Mouse (Mus musculus) CD4-positive, CD25-positive, alpha-beta regulatory T cell, adult 2 months (primary cell): ENCODE data around the gene Maz.
A peak's percentile ranks its signal among the peaks of the same experiment; 100 is the strongest.

ENCODE experiments used
- DNase-seq: peaks from one replicate; pipeline ENCODE4 v3.0.0-alpha.2; 2012; ENCODE audit warnings: low read depth, low spot score

Gene Maz

GRCm38 (mm10) chr7:127008239-127009019 is 18.4 kb downstream of the Maz start:
- no peak for DNase-seq

- DNase-seq, result no peak
Observed at GRCm38 (mm10) chr7:127007313-127008024, 19.4 kb downstream of the Maz start.

DNA sequence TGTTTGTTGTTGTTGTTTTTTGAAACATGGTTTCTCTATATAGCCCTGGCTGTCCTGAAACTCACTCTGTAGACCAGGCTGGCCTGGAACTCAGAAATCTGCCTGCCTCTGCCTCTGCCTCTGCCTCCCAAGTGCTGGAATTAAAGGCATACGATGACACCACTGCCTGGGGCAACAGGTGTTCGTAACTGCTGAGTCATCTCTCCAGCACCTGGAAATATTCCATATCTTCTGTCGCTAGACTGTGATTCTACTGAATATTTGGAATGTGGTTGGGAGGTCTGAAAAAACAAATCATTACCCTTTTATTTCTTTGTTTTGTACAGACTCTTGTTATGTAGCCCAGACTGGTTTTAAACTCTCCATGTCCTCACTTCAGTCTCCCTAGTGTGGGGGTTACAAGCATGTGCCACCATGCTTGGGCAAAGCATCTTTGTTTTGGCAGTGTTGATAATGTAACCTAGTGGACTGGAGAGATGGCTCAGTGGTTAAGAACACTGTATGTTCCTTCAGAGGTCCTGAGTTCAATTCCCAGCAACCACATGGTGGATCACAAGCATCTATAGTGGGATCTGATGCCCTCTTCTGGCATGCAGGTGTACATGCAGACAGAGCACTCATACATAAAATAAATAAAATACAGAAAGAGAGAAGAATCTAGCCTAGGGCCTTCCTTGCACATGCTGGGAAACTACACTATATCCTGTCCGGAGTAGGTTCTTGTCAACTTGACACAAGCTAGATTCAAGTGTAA is 22.5 kb downstream of the Maz start:
- peak; percentile 21 for DNase-seq

DNA sequence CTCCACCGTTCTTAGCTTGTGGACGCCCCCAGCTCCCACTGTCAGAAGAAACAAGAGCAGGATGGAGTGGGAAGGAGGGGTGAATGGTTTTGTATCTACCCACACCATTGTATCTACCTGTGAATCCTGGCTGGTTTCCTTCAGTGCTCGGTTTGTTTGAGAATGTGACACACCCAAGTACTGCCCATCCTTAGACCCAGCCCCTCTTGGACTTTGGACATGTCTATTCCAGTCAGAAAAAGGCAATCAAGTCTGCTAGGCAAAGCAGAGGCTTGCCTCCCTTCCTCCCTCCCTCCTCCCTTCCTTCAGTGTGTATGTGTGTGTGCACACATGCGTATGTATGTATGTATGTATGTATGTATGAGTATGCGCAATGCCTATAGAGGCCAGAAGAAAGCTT is 23.2 kb downstream of the Maz start:
- DNase-seq, result no peak

DNA sequence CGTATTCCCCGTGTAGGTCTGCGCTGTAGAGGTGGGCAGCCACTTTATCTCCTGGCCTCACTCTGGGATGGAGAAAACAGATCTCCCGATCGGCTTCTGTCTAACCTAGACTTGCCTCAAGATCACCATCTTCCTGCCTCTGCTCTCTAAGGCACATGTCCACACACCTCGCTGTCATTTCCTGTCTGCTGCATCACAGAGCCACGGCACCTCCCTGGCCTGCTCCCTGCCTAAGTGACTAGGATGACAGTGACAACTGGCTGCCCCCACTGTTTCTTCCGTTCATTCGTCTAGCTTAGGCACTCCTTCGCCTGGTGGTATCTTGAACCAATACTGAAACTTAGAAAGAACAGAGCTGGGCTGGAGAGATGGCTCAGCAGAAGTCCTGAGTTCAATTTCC is 27.3 kb downstream of the Maz start:
- peak; percentile 66 for DNase-seq

DNA sequence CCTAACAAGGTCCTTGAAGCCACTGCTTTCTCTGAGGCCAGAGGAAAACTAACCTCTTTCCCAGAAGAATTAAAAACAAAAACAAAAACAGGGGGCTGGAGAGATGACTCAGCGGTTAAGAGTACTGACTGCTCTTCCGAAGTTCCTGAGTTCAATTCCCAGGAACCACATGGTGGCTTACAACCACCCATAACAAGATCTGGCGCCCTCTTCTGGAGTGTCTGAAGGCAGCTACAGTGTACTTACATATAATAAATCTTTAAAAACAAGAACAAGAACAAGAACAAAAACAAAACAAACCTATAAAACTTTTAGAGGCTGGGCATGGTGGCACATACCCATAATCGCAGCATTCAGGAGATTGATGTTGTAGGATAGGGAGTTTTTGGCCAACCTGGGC is 30.4 kb downstream of the Maz start:
- peak; percentile 29 for DNase-seq

- no peak for DNase-seq
Observed at GRCm38 (mm10) chr7:126988816-126989215, 38.0 kb downstream of the Maz start.

- DNase-seq, result peak; percentile 62
Observed at GRCm38 (mm10) chr7:126986319-126986718, 40.5 kb downstream of the Maz start.

DNA sequence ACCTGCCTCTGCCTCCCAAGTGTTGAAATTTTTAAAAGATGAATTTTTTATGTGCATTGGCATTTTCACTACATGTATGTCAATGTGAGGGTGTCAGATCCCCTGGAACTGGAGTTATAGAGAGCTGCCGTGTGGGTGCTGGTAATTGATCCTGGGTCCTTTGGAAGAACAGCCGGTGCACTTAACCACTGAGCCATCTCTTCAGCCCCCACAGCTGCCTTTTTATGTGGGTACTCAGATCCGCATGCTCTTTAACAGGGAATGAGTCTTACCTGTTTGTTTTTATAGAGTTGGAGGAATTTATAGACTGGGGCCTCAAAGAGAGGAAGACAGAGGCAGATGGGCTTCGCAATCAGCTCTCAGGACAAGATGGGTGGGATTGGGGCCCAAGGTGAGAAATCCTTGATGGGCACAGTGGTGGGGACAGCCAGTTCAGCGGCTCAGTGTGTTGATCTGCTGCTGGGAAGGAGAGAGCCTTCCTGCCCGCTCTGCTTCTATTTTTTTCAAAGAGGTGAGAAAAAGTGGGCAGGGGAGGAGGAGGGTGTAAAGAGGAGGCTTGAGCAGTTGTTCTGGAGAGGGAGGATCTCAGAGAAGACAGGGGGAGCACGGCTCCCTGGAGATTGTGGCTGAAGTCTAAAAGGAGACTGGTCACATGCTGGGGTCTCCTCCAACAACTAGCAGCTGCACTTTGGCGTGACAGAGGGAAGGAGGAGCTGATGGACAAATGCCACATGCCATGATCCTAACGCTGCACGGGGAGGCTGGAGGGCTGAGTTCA is 42.0 kb downstream of the Maz start:
- DNase-seq, result no peak

DNA sequence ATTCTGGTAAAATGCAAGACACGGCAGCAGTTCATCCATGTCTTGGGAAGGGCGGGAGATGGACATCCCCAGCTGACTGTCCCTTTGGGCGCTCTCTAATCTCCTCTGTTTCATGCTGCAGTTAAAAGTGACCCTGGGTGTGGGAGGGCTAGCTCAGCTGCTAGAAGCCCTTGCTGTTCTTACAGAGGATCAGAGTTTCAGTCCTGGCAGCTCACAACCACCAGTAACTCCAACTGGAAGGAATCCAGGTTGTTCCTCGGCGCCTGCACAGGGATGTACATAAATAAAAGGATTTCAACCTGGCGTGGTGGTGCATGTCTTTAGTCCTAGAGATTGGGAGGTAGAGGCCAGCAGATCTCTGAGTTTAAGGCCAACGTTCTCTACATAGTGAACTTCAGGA is 43.7 kb downstream of the Maz start:
- DNase-seq, result no peak

DNA sequence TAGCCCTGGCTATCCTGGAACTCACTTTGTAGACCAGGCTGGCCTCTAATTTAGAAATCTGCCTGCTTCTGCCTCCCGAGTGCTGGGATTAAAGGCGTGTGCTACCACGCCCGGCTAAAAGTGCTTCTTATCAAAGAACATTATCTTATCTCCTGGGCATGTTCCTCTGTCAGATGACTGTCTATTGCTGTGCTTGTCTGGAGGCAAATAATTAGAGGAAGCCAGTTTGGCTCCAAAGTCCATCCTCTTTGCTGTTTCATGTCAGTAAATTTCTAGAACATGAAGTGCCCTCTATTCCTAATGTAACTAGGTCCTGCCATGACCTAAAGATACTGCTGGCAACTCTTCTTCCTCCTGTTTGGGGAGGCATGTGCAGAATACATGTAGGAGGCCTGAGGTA is 44.8 kb downstream of the Maz start:
- no peak for DNase-seq

DNA sequence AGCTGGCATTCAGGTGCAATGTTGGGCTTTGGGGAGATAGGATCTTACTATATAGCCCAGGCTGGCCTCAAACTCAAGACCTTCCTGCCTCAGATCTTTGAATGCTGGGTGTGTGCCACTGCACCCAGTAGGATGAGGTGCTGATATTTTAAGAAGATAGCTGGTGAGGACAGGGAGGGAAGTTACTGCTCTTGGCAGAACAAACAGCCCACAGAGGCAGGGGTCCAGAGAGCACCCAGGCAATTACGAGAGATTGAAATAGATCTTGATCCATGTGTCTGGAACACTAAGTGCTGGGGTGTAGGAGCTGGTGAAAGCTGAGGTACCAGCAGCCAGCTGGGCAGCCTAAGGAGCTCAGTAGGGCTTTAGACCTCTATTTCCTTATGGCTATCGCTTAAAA is 45.2 kb downstream of the Maz start:
- no peak for DNase-seq

DNA sequence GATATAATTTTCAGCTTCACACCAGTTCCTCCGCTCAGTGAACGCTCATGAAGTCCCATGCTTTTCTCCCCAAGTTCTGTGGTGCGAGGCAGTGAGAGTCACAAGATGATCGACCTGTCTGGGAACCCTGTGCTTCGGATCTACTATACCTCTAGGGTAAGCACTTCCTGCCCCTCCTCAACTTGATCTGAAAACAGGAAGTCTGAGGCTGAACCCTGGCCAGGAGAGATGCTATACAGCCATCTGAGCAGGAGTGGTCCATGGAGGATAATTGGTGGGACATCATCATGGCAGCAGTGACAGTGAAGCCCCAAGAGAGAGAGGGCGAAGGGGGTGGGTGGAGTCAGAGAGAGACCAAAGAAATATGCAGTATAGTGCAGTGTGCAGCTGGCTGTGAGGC is 48.0 kb downstream of the Maz start:
- peak; percentile 58 for DNase-seq

GRCm38 (mm10) chr7:126976878-126977459 is 49.9 kb downstream of the Maz start:
- DNase-seq, result no peak

GRCm38 (mm10) chr7:126975950-126976866 is 50.6 kb downstream of the Maz start, which contains the start of gene Cdiptos:
Cdiptos (minus strand) TSS chr7:126976098.
- peak; percentile 97 for DNase-seq

DNA sequence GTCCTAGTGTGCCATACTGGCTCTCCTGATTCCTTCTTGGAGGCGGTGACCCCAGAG is 51.1 kb downstream of the Maz start, which contains the start of gene Cdipt:
TSS of gene Cdipt (plus strand) at position 22 of the 57 bp plus-strand sequence.
- DNase-seq, result no peak

- no peak for DNase-seq
Observed at GRCm38 (mm10) chr7:126975493-126975892, 51.3 kb downstream of the Maz start.
